Mouse (Mus musculus) ovary, postnatal 14 days (tissue): Measurements from ENCODE around the gene Cpsf7.
"Not testable (repeated sequence)": the region's sequence is repeated elsewhere in the genome, so short reads cannot be mapped to it uniquely, and the experiment has no call there.

Source experiments
- DNase-seq: peaks from one replicate; pipeline ENCODE4 v3.0.0; 2022; ENCODE audit warnings: low spot score

The Cpsf7 gene

DNA sequence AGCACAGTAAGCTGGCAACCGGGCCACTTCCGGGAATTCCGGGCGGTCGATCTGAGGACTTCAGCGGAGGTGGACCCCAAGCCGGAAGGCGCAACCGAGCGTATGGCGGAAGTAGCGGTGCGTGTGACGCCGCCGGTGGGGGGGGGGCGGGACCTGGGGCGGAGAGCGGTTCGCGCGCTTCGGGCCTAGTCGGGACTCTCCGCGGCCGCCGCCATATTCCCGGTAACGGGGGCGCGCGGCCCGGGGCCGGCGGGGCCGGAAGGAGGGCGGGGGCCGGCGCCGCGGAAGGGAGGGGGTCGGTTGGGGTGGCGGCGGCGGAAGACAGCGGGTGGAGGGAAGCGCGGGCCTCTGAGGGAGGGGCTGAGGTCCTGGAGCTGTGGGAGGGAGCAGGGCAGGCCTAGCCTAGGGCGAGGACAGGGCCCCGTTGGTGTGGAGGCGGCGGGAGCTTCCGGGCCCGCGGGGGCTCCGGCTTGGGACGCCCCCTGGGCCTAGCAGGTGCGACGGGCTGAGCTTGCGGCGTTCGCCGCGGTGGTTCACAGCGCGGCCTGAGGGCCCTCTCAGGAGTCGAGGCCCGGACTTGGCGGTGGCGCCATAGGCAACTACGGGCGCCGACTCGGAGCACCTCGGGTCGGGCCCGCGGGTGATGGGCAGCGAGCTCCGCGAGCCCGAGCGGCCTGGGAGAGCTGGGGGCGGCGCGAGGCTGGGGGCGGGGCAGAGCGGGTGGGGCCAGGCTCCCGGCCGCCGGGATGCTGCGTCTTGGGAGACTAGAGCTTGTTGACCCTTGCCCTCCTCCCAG lies at the start of gene Cpsf7:
TSS of gene Cpsf7 (plus strand) at position 161 of the 796 bp plus-strand sequence.
- DNase-seq, result peak; percentile 81

DNA sequence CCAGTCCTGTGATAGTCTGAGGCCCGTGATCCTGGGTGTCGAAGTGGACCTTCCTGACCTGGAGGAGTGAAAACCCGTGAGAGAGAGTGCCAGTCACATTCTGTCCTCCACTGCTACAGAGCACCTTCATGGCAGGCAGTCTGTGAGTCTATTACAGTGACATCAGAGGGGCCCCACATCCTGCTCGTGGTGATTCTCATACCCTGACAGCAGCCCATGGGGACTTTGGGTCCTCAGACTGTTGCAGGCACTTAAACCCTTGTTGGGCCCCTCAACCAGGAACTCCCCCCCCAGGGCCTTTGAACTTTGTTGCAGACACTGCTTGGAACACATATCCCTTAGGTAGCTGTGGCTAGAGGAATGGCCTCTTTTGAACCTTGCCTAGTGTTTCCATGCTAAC lies 45.5 kb upstream of the Cpsf7 start:
- no peak for DNase-seq

DNA sequence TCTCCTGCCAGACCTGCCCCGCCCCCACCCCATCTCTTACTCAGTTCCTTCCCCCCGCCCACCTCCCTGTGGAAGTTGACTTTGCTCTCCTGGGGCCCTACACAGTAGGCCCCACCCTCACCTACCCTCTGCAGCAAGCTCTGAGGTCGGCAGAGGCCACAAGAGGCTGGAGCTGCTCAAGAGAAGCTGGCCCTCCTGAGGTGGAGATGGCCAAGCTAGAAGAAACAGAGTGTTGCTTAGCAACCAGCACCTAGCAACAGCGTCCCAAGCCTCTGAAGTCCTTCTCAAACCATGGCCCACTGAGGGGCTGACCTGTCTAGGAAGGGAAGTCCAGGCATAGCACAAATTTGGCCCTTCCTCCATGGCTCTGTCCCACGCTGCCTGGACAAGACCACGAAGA lies 42.4 kb upstream of the Cpsf7 start, which contains the start of gene Ppp1r32:
TSS of gene Ppp1r32 (minus strand) at position 226 of the 400 bp plus-strand sequence.
- no peak for DNase-seq

DNA sequence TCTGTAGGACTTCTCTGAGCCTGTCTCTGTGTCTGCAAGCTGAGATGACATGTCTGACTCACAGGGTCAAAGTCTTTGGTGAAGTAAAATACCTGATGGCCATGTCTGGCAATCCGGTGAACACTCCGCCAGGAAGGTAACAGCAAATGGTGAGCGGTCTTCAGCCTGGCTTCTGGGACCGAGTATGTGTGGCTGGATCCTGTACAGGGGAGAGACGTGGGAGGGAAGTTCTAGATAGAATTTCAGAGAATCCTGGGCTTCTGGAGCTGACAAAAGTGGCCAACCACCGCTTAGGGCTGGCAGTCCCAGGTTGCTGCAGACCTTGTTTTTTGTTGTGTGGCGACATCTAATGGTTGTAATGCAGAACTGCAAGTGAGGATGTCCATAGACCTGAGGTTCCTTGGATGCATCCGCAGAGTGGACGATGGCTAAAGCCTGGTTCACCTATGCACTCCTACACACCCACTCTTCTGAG lies 38.8 kb upstream of the Cpsf7 start:
- DNase-seq, result peak; percentile 43

DNA sequence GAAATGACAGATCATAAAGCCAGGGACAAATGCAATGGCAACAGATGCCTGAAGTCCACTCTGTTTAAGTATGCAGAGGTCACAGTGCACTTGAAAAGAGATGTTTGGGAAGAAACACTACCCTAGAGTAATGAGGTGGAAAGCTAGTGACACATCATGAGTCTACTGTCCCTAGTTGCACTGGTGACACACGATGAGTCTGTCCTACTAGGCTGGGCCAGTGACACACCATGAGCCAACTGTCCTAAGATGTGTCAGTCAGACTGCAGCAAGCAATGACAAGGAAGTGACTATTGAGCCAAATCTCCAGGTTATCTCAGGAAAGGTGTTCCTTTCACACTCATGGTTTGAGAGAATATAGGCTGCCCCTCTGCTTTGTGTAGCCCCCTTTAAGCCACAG lies 29.4 kb upstream of the Cpsf7 start:
- no peak for DNase-seq

DNA sequence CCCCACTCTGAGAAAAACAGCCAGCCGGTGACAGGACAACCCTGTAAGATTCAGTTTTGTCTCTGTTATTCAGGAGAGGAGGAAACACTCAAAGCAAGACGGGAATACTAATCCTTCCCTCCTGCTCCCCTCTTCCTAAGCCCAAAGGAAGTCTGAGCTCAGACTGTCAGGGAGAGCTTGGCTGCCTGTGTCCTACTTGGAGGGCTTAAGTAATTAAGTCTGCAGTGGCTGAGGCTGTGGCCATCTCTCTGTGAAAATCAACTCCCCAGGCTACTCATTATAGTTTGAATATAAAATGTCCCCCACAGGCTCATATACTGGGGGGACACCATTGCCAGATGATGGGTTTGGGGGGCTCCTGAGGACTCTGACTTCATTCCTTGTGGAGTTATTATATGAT lies 28.1 kb upstream of the Cpsf7 start:
- DNase-seq, result no peak

DNA sequence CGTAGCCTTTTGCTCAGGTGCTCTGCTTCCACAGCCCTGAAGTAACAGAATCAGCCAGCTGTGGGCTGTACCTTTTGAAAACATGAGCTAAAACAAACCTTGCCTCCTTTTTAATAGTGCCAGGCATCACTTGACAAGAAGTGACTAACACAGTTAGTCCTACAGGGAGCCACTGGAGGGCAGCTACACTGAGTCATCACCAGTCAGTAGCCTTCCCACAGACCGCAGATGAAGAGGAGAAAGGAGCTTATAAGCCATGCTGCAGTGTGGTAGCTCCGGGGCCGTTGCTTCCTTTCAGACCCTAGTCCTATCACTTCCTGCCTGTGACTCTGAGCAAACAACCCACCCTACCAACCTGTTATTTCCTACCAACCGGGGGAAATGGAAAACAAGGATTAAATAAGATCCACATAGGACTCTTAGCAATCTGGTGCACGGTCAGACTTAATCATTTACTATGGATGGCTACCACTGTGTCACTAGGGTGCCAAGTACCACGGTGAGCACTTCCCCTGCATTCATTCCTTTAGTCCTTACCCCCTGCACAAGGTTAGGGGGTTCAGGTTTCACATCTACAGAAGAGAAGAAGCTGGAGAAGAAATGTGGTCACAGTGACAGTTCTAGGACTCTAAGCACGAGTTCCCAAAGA lies 27.4 kb upstream of the Cpsf7 start:
- DNase-seq, result no peak

DNA sequence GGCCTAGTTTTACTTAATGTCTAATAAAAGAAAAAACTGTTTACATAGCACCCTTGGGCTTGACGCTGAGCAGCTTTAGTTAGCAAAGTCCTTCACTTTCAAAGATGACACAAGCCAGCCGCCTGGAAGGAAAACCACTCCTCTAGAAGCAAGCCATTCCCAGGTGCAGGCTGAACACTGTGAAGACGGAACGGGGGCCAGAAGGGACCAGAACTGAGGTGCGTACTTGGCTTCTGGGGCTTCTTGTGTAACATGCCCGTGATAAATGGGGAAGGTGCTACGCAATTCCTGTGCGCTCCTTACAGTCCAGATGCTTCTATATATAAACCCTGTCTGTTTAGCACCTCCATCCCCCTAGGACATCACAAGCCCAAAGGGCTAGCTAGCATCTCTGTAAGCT lies 24.5 kb upstream of the Cpsf7 start:
- no peak for DNase-seq

DNA sequence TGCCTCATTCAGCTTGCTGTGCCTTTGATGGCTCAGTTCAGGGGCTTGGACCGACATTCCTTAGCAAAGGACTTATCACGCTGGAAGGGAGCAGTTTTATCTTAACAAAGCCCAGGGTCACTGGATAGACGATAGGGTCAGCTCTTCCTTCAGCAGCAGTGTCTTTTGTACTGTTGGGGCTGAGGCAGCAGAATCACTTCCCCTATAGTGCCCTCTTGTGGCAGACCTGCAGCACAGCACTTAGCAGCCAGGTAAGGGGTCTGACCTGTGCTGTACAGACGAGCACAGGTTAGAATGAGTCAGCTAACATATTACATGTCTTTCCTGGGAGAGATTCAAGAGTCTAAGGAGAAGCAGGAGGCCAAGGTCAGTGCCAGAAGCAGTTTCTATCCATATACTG lies 22.5 kb upstream of the Cpsf7 start:
- DNase-seq, result peak; percentile 46

DNA sequence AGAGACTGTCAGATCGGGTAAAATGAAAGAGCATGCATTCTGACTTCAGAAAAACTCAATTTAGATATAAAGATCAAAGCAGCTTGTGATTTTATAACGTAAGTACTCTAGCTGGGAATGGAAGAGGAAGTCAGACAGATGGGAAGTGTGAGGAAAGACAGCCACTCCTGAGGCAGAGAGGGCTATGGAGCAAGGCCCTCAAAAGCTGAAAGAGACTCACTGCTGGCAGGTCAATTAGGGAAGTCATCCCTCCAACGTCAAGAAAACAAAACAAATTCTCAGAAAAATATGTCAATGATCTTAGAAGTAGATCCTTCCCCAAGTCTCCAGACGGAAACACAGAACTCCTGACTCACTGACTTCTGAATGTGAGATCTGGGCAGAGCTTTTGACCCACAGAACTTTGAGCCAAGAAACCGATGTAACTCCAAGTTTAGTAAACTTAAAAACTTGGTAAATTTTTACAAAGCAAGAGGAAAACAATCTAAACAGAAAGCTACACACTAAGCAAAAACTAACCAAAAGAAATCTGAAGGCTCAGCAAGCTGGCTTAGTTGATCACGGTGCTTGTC lies 14.2 kb upstream of the Cpsf7 start:
- no peak for DNase-seq

DNA sequence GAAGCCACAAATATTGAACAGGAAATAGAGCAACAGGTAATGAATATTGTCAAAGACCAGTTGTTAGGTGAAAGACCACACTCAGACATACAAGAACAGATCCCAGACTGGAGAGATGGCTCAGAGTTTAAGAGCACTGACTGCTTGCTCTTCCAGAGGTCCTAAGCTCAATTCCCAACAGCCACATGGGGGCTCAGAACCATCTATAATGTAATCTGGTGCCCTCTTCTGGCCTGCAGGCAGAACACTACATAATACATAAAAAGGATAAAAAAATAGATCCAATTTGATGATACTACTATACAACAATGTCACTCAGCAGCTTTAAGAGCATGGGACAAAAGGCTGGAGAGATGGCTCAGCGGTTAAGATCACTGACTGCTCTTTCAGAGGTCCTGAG lies 4.7 kb upstream of the Cpsf7 start:
- DNase-seq, result no peak

DNA sequence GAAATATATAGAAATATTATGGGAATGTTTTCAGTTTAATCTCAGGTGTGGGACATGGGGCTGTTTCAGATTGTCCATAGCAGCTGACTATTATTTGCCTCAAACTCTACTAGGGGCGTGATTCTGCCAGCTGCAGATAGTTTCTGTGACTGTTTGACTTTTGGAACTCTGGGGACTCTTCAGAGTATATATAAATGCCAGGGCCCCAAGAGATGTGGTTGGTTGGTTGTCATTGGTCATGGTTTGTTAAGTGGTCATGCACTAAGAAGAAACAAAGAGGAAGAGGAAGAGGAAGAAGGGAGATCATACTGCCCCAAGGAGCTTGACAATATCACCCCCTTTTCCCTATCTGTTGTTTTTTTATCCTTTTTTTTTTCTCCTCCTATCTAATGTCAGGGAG lies 3.1 kb upstream of the Cpsf7 start:
- DNase-seq, result no peak

DNA sequence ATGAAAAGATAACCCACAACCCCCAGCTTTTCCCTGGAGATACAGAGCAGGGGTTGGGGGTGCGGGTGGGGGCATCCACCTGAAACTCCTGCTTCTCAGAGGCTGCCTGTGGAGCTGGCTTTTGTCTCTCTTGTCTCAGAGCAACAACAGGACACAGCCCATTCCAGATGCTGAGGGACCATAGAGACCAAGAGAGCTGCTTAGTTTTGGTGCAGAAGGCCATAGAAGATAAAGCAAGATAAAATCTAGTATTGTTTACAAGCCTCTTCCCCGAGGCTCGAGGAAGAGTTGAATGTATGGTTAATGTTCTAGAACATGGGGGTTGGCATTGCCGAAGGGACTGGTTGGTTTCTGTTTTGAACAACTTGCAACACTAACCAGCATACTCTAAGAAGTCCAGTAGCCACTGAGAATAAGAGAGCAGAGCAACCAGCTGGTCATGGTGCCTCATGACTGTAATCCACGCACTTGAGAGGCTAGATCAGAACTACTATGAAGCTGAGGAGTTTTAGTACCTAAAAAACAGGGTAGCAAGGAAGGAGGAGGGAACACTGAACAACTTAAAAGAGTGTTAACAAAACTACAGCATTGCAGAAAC lies 1.5 kb upstream of the Cpsf7 start:
- no peak for DNase-seq

DNA sequence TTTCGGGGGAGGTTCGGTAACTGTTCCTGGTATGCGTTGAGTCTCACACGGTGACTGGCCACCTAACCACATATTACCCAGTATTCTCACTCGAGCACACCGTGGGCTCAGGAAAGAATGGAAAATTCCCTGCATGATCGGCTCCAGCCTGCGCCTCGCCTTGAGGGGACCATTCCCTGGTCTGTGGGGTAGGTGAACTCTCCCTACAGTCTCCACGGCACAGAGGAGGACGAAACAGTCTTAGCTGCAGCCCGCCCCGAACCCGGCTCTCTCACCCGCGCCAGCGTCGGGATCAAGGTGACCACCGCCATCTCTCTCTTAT lies 321 bp upstream of the Cpsf7 start:
- no peak for DNase-seq

DNA sequence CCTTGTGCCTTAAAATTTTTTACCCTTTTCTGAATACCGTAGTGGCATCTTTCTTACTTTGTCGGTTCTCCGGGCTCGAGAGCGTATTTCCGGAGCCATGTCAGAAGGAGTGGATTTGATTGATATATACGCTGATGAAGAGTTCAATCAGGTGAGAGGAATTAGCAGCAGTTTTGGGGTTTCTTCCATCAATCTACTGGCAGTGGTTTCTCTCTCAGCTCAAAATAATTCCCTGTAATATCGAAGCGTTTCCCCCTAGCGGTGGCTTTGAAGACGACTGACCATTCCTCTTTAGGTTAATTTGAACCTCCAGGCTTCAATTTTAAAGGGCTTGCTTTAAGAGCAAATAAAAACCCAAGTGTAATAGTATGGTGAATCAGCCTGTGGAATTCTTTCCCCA lies 844 bp downstream of the Cpsf7 start, which contains the start of gene Sdhaf2:
TSS of gene Sdhaf2 (minus strand) at position 233 of the 400 bp plus-strand sequence.
- DNase-seq, result no peak

DNA sequence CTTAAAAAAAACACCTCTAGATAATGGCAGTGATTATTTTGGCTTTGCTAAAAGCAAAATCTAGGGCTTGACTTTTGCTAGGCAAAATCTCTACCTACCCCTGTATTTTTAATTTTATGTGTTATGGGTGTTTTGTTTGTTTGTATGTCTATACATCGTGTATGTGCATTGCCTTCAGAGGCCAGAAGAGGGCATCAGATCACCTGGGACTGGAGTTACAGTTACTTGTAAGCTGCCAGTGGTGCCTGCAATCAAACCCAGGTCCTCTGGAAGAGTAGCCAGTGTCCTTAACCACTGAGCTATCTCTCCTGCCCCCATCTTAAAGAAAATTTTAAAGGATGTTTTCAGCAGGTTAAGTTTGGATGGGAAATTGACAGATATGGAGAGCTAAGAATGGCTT lies 5.0 kb downstream of the Cpsf7 start:
- DNase-seq, result no peak

DNA sequence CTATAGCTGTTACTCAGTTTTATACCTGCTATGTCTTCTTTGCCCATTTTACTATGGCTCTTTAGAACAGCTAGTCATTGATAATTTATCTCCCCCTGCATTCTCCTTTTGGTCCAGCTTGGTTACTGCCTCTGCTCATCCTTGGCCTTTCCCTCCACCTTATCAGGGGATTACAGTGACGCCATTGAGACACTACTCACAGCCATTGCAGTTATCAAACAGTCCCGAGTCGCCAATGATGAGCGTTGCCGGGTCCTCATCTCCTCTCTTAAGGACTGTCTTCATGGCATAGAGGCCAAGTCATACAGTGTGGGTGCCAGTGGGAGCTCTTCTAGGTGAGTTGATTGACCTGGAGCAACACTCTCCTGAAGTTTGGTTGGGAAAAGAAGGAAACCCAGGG lies 14.4 kb downstream of the Cpsf7 start:
- no peak for DNase-seq

DNA sequence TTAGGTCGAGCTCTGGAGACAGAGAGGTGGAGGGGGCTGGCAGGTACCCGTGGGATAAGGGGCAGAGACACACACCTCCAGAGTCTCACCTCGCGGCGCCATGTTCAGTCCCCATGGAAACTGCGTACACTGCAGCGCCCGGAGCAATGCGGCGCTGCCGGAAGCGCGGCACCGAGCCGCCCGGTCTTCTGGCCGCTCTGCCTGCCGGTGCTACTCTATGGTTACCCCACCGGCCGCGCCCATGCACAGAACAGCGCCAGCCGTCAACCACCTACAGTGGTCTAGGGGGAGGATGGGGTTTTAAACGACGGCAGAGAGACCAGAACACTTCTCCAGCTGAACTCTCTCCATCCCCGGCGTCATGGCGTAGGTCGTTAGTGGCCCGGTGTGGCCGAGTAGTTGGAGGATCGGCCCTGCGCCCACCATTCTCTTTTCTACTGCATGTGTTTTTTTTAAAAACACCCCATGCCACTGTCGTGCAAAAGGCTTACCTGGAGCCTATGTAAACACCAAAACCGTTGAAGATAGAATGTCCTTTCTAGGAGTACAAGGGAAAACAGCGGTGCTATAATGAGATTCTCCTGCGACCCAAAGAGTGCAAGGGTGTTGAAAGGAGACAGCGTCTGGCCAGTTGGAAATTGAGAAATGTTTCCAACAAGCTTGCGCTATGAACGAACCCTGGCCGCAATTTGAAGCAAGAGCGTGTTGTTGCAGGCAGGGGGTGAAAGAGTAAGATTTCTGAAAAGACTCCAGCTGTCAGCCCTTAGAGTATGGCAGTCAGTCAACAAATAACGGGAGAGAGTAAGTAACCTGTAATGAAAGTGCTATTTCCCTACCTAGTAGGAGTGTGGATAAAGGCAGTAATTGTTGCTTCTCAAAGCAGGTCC lies 30.8 kb downstream of the Cpsf7 start, which contains the start of gene Tmem216:
TSS of gene Tmem216 (minus strand) at position 615 of the 887 bp plus-strand sequence.
- DNase-seq, result peak; percentile 67

DNA sequence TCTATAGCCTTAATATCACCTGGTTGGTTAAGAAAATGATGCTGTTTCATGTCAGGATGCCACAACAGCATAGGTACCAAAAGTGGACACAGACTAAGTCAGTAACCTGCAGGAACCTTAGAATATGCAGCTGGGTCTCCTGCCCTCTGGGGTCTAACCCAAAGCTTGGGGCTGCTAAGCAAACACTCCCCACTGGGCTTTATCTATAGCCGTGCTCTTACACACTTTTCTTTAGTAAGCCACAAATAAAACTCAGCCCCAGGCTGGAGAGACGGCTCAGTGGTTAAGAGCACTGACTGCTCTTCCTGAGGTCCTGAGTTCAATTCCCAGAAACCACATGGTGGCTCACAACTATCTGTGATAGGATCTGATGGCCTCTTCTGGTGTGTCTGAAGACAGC lies 31.9 kb downstream of the Cpsf7 start:
- DNase-seq, result no peak

DNA sequence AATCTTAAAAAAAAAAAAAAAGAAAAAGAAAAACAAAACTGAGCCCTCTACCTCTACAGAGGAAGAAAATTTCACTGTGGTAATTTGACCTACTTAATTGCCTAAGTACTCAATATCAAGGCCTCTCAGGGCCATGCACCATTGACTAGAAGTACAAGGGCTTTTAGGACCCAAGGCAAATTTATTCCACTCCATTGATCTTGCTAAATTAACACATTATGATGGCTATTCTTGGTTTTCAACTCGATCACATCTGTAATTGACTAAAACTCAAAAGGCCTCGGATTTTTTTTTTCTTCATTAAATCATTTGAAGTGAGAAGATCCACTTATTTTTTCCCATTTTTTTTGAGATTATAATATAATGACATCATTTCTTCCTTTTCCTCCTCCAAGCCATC lies 32.4 kb downstream of the Cpsf7 start:
- no peak for DNase-seq

DNA sequence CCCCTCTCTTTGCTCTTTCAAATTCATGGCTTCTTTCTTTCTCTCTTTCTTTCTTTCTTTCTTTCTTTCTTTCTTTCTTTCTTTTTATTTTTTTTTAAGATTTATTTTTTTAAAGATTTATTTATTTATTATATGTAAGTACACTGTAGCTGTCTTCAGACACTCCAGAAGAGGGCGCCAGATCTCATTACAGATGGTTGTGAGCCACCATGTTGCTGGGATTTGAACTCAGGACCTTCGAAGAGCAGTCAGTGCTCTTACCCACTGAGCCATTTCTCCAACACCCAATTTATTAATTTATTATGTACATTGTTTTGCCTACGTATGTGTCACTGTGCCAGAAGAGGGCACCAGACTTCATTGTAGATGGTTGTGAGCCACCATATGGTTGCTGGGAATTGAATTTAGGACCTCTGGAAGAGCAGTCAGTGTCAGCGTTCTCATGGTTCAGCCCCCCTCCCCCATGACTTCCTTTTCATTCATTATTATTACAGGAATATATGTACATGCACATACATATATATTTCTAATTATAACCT lies 32.8 kb downstream of the Cpsf7 start:
- DNase-seq, result not testable (repeated sequence)
